Mouse (Mus musculus) ovary, postnatal 14 days (tissue): ENCODE results near the gene Spire2.

Source experiments
- DNase-seq: peaks from one replicate; pipeline ENCODE4 v3.0.0; 2022; ENCODE audit warnings: low spot score

The Spire2 gene

DNA sequence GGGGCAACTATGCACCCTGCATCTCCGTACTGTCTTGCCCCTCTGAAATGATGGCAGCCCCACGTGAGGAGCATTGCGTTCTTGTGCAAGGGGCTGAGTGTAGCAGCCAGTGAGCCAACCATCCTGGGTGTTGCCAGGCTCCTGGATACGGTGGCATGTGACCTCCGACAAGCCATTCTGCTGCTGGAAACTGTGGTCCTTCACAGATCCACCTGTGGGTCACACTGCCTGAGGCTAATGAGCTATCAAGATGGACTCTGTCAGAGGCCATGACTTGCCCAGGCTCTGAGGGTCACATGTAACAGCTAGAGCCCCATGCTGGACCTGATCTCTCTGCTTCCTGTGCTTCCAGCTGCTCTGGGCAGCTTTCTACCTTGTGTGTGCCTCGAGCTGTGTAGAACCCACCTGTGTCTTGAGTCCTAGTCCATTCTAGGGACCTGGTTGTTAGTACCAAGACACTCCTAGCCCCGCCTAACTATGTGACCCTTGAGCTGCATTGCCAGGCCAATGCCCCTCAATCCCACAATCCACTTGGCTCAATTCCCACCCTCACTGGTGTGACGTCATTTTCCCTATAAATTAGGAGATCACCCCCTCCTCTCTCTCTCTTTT is 84.5 kb downstream of the Spire2 start:
- DNase-seq: no peak
